Mouse (Mus musculus) embryonic facial prominence, embryonic 10.5 days (tissue): Measurements from ENCODE around the gene Tmem108. TPM values are rescaled to one million over a fixed set of nuclear protein-coding genes. Genes with fewer than 3 reads are reported as not detected.

ENCODE experiments used
- DNase-seq: peaks from one replicate; pipeline ENCODE4 v3.0.0-alpha.2; 2017; ENCODE audit warnings: low spot score
- H3K27ac ChIP-seq: fragments of 300-500 bp; sonication (generic); replicated peaks from 2 replicates; pipeline ENCODE4 v1.5.1; 2016; ENCODE audit warnings: mild to moderate bottlenecking
- H3K27me3 ChIP-seq: fragments of 300-500 bp; sonication (generic); replicated peaks from 2 replicates; pipeline ENCODE4 v1.6.1; 2016; ENCODE audit warnings: low read depth, mild to moderate bottlenecking; ENCODE audit not compliant: poor library complexity, severe bottlenecking
- H3K36me3 ChIP-seq: fragments of 300-500 bp; sonication (generic); replicated peaks from 2 replicates; pipeline ENCODE4 v1.6.1; 2016; ENCODE audit warnings: mild to moderate bottlenecking, moderate library complexity
- H3K4me1 ChIP-seq: fragments of 300-500 bp; sonication (generic); 2 replicates; pipeline ENCODE4 v1.6.1; 2016
- H3K4me3 ChIP-seq: fragments of 300-500 bp; sonication (generic); 2 replicates; pipeline ENCODE4 v1.5.1; 2016; ENCODE audit warnings: mild to moderate bottlenecking, moderate library complexity
- H3K9me3 ChIP-seq: fragments of 300-500 bp; sonication (generic); 2 replicates; pipeline ENCODE4 v1.6.1; 2016; ENCODE audit warnings: mild to moderate bottlenecking
- WGBS: fragments of 180-500 bp; shearing (Covaris S2); methylation state at CpG from one replicate; pipeline ENCODE4 v1.1.7; 2016; 5-methylcytosine and 5-hydroxymethylcytosine counted together
- polyA plus RNA-seq: library from polyadenylated mRNA; unstranded; fragments of >200 nt; fragmentation: Nextera tagmentation; extraction: Ambion mirVana; gene quantifications from 2 replicates; pipeline ENCODE4 v1.2.1, GENCODE M21; 2016

Tmem108 gene
- polyA plus RNA-seq, 1 experiment from 2014 or later: 22.1 TPM

DNA sequence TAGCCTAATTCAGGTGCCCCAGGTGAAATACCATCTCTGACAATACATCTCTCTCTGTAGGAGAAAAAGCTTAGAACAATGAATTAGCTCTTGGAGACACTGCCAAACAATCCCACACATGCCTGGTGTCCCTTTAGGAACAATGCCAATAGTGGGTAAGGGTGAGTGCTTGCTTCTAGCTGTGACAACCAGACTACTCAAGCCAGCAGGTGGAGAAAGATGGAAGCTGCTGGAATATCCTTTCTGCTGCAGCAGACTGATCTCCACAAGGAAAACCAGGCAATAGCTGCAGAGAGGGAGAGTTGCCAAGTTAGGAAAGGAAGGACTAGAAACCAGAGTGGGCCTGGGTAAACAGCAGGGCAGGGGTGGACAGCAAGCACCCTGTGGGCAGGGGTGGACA, 67.8 kb downstream of the Tmem108 start:
- no peak overlapping the region for H3K4me3 ChIP-seq
- H3K9me3 ChIP-seq: peaks cover 11% of the 10 kb centered on the region; the same call in 1 of the 2 replicates
- DNase-seq: no peak
- no peaks in the 10 kb centered on the region for H3K36me3 ChIP-seq
- H3K27ac ChIP-seq: no peak overlapping the region
- H3K4me1 ChIP-seq: peaks cover 38% of the 10 kb centered on the region
- no peaks in the 10 kb centered on the region for H3K27me3 ChIP-seq

GRCm38 (mm10) chr9:103692699-103693098, 68.9 kb downstream of the Tmem108 start:
- peaks cover 38% of the 10 kb centered on the region for H3K4me1 ChIP-seq
- H3K27me3 ChIP-seq: no peaks in the 10 kb centered on the region
- peaks cover 11% of the 10 kb centered on the region; the same call in 1 of the 2 replicates for H3K9me3 ChIP-seq
- WGBS: 35% methylated on average over 4 of the region's 4 CpGs
- H3K36me3 ChIP-seq: no peaks in the 10 kb centered on the region
- peak; percentile 66 for DNase-seq
- peak overlapping the region; percentile 71 for H3K27ac ChIP-seq
- no peak overlapping the region for H3K4me3 ChIP-seq

GRCm38 (mm10) chr9:103691847-103692246, 69.8 kb downstream of the Tmem108 start:
- Histone ChIP-seq H3K9me3 (peaks cover 11% of the 10 kb centered on the region; the same call in 1 of the 2 replicates), H3K36me3 (no peaks in the 10 kb centered on the region), H3K27me3 (no peaks in the 10 kb centered on the region), H3K4me1 (peaks cover 46% of the 10 kb centered on the region), H3K27ac (no peak overlapping the region), H3K4me3 (no peak overlapping the region)
- 92% methylated on average over 9 of the region's 9 CpGs for WGBS
- no peak for DNase-seq

GRCm38 (mm10) chr9:103690446-103690845, 71.2 kb downstream of the Tmem108 start:
- Histone ChIP-seq H3K4me3 (no peak overlapping the region), H3K4me1 (peaks cover 48% of the 10 kb centered on the region), H3K27ac (no peak overlapping the region), H3K36me3 (no peaks in the 10 kb centered on the region), H3K9me3 (peaks cover 5% of the 10 kb centered on the region; the same call in 1 of the 2 replicates), H3K27me3 (no peaks in the 10 kb centered on the region)
- 44% methylated on average over 3 of the region's 3 CpGs for WGBS
- no peak for DNase-seq

- no peaks in the 10 kb centered on the region for H3K27me3 ChIP-seq
- WGBS: 71% methylated on average over 7 of the region's 7 CpGs
- H3K9me3 ChIP-seq: no peaks in the 10 kb centered on the region
- no peak overlapping the region for H3K4me3 ChIP-seq
- peaks cover 48% of the 10 kb centered on the region for H3K4me1 ChIP-seq
- H3K27ac ChIP-seq: no peak overlapping the region
- no peaks in the 10 kb centered on the region for H3K36me3 ChIP-seq
- no peak for DNase-seq
These were observed 71.9 kb downstream of the Tmem108 start for GRCm38 (mm10) chr9:103689697-103690096.

DNA sequence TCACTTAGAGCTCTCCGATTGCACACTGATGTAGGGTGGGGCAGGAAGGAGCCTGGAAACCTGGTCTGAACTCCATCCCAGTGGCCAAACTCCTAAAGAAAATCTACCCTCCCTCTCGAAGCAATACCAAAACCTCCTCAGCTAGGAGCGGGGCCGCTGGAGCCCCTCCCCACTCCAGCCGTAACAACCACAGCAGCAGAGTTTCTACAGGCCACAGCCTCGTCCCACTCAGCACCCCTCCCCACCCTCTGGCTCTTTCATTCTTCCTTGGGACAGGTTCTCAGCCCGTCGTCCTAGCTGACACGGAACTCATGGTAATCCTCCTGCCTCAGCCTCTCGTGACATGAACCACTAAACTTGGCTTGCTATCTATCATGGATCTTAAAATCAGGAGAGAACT, 72.6 kb downstream of the Tmem108 start:
- peaks cover 48% of the 10 kb centered on the region for H3K4me1 ChIP-seq
- WGBS: 81% methylated on average over 10 of the region's 10 CpGs

DNA sequence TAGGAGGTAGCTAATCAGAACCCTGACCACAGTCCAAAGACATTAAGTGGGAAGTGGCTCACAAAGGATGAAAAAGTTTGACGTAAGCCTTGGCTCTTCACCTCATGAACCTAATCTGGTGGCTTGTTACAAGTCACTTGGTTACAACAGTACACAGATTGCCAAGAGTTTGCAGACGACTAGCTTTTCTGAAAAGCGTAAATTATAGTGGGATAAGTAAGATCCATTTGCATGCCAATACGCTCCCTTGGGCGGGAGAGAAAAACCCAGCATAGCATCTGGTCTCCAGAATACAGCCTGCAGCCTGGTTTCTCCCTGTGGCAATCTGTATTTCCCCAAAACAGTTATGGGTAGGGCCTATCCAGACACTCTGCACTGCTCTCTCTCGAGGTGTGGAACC, 74.5 kb downstream of the Tmem108 start:
- H3K4me3 ChIP-seq: no peak overlapping the region
- H3K36me3 ChIP-seq: no peaks in the 10 kb centered on the region
- H3K4me1 ChIP-seq: peaks cover 49% of the 10 kb centered on the region
- H3K27me3 ChIP-seq: no peaks in the 10 kb centered on the region
- 53% methylated on average over 6 of the region's 6 CpGs for WGBS
- no peaks in the 10 kb centered on the region for H3K9me3 ChIP-seq
- H3K27ac ChIP-seq: 0 out of 2 replicates have a peak overlapping the region, but pooled peaks have one; percentile 24
- no peak for DNase-seq

More for the DNA sequence above, 72.6 kb downstream of the Tmem108 start:
- Histone ChIP-seq H3K27me3 (no peaks in the 10 kb centered on the region), H3K27ac (no peak overlapping the region), H3K9me3 (no peaks in the 10 kb centered on the region), H3K4me3 (no peak overlapping the region), H3K36me3 (no peaks in the 10 kb centered on the region)
- DNase-seq: no peak

- H3K27me3 ChIP-seq: no peaks in the 10 kb centered on the region
- no peaks in the 10 kb centered on the region for H3K9me3 ChIP-seq
- 65% methylated on average over 4 of the region's 4 CpGs for WGBS
- H3K4me1 ChIP-seq: peaks cover 41% of the 10 kb centered on the region
- no peaks in the 10 kb centered on the region for H3K36me3 ChIP-seq
- H3K27ac ChIP-seq: no peak overlapping the region
- DNase-seq: no peak
- no peak overlapping the region for H3K4me3 ChIP-seq
These were observed 79.8 kb downstream of the Tmem108 start for GRCm38 (mm10) chr9:103681741-103682330.

- no peaks in the 10 kb centered on the region for H3K9me3 ChIP-seq
- peaks cover 42% of the 10 kb centered on the region for H3K4me1 ChIP-seq
- H3K27me3 ChIP-seq: no peaks in the 10 kb centered on the region
- no peak overlapping the region for H3K4me3 ChIP-seq
- WGBS: 42% methylated on average over 2 of the region's 2 CpGs
- H3K27ac ChIP-seq: 0 out of 2 replicates have a peak overlapping the region, but pooled peaks have one; percentile 4
- DNase-seq: no peak
- no peaks in the 10 kb centered on the region for H3K36me3 ChIP-seq
These were observed 82.4 kb downstream of the Tmem108 start for GRCm38 (mm10) chr9:103679234-103679633.

GRCm38 (mm10) chr9:103678531-103679060, 83.0 kb downstream of the Tmem108 start:
- Histone ChIP-seq H3K27ac (peak overlapping the region; percentile 4; the same call in 1 of the 2 replicates), H3K4me1 (peaks cover 38% of the 10 kb centered on the region), H3K9me3 (no peaks in the 10 kb centered on the region), H3K27me3 (no peaks in the 10 kb centered on the region), H3K4me3 (no peak overlapping the region), H3K36me3 (no peaks in the 10 kb centered on the region)
- 58% methylated on average over 7 of the region's 7 CpGs for WGBS
- no peak for DNase-seq

- WGBS: 92% methylated on average over 5 of the region's 5 CpGs
- Histone ChIP-seq H3K9me3 (no peaks in the 10 kb centered on the region), H3K27me3 (no peaks in the 10 kb centered on the region), H3K27ac (no peak overlapping the region), H3K36me3 (no peaks in the 10 kb centered on the region), H3K4me3 (no peak overlapping the region), H3K4me1 (peaks cover 34% of the 10 kb centered on the region)
- DNase-seq: no peak
These were observed 83.8 kb downstream of the Tmem108 start for GRCm38 (mm10) chr9:103677811-103678210.

DNA sequence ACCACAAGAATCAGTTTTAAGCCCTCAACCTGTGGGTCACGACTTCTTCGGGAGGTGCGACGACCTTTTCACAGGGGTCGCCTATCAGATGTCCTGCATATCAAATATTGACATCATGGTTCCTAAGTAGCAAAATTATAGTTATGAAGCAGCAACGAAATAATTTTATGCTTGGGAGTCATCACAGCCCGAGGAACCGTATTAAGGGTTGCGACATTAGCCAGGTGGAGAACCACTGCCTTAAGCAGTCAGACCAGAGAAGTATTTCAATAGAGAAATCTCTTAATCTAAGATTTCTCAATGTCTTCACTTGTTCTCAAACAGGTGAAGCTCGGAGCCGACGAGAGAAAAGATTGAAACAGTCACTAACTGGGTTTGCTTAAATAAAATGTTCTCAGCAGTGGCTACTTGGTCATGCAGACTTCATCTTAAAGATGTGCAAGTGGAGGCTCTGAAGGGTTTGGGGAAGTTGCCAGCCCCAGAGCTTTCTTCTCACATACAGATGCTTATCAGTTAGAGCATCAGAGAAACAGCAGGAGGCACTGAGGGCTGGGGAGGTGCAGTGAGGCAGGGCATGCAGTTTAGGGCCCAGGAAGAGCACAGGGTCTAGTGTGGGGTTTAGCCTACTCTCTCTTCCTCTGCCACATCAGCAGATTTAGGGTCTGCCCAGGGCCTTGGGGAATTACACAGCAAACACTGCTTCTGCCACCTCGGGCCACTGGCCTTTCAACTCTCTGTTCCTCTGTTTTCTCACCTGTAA, 85.7 kb downstream of the Tmem108 start:
- Histone ChIP-seq H3K4me3 (no peak overlapping the region), H3K27ac (no peak overlapping the region), H3K4me1 (peaks cover 21% of the 10 kb centered on the region), H3K27me3 (no peaks in the 10 kb centered on the region), H3K9me3 (peaks cover 3% of the 10 kb centered on the region; the same call in 1 of the 2 replicates), H3K36me3 (no peaks in the 10 kb centered on the region)
- WGBS: 84% methylated on average over 13 of the region's 13 CpGs
- DNase-seq: no peak

GRCm38 (mm10) chr9:103672881-103673280, 88.8 kb downstream of the Tmem108 start:
- Histone ChIP-seq H3K4me1 (peaks cover 3% of the 10 kb centered on the region; the same call in 1 of the 2 replicates), H3K27ac (no peak overlapping the region), H3K27me3 (no peaks in the 10 kb centered on the region), H3K36me3 (no peaks in the 10 kb centered on the region), H3K9me3 (peaks cover 3% of the 10 kb centered on the region; the same call in 1 of the 2 replicates), H3K4me3 (no peak overlapping the region)
- no peak for DNase-seq
- 92% methylated on average over 4 of the region's 4 CpGs for WGBS
